Mouse (Mus musculus): Measurements from ENCODE around the gene Dnajb12.

Dnajb12 gene

DNA sequence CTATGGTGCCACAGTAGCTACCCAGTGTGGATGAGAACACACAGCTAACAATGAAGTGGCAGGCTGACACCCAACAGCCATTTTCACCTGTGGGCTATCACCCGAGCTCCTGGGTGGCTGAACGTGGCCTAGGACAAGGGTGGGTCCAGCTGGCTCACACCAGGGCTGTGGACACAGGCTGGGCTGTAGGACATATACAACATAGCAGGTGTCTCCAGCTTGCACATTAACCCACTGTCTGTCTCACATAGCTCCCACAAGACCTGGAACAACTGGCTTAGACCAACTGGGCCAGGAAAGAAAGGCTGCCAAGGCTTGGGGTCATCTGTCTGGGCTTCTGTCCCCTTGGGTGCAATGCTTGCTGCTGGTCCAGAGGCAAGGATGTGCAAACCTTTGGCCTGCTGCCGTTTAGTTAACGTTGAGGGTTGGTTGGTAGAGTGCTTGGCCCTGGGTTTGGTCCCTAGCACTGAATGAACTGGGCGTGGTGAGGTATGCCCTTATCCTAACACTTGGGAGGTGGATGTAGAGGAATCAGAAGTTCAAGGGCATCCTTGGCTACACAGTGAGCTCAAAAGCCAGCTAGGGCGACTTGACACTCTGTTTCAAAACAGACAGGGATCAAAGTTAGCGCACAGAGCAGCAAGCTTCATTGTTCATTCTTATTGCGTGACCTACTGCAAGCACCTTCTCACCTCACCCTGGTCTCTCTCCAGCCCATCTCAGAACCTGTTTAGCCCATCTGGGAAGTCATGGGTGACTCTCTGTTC lies 36.0 kb downstream of the Dnajb12 start:
- peak; percentile 28 to 74 for DNase-seq (ENCODE audit: inconsistent age in 2 of 2, low spot score in 1 of 2)

DNA sequence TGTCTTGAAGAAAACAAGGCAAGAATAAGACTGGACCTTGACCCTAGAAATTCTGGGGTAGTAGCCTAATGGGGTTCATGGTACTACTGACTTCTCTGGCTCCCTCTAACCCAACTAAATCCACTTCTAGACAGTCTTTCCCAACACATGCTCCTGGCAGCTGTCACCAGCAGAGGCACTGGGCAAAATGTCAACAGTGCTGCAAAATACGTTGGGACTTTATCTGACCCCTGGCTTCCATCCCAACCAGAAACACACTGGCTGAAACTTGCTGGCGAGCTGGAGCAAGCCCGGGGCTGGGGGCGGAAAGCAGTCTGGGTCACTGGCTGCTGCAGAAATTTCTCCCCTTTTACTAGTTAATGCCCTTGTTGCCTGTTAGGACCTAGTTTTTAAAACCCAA lies 36.8 kb downstream of the Dnajb12 start:
- DNase-seq (ENCODE audit: inconsistent age in 2 of 2, low spot score in 1 of 2) = peak; percentile 80 to 94

DNA sequence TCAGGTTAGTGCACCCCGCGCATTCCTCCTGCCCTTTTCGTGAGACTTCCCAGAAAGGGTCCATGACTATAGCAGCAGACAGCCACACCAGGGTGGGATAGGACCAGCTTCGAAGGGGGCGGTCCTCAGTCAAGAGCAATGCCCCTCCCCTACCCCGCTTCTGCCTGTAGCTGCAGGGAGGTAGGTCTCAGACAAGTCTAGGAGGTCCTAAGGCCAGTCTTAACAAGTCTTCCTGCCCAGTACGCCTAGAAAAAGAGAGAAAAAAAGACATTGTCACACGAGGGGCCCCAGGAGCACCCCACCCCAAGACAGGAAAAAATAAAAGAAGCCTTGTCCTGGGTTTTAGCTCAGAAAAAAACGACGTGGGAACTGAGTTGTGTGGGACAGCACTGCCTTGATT lies 37.3 kb downstream of the Dnajb12 start:
- peak; percentile 29 to 62 for DNase-seq (ENCODE audit: inconsistent age in 2 of 2, low spot score in 1 of 2)

DNA sequence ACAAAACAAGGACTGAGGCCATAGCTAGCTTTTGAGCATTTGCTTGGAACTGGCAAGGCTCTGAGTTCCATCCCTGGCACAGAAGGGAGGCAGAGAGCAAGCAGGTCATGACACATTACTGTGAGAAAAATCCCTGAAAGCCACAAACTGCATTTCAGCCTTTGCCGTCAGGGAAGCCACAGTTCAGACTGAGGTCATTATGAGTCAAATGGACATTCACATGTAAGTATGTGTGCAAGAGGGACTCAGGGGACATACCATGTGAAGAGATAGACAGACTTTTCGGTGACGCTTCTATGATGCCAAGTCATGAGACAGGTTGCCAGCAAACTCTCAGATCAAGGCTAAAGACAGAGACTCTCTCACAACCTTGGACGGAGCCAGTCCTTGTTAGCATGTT lies 38.8 kb downstream of the Dnajb12 start:
- peak; percentile 57 to 87 for DNase-seq (ENCODE audit: inconsistent age in 2 of 2, low spot score in 1 of 2)

DNA sequence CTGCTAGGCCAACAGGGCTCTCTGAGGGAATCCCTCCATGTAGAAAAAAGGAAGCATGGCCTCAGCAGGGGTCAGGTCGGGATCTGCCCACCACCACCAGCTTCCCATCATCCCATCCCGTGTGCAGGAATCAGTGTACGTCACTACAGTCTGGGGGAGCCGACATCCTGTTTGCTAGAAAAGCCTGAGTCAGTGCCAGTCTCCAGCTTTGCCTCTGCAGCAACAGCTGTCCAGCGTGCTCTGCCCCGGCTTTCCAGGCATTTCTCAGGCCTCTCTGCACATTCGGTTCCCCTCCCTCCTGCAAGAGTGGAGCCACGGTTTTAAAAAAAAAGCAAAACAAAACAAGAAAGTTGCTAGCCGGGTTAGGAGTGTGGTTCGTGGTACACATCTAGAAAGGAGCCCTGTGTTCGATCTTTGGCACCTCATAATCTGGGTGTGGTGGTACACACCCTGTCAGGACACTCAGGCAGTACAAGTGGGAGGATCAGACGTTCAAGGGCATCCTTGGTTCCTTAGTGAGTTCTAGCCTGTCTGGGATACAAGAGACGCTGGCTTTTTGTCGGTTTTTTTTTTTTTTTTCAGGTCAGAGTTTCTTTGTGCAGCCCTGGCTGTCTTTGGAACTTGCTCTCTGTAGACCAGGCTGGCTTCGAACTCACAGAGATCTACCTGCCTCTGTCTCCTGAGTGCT lies 40.3 kb downstream of the Dnajb12 start:
- peak; percentile 54 to 75 for DNase-seq (ENCODE audit: inconsistent age in 2 of 2, low spot score in 1 of 2)

DNA sequence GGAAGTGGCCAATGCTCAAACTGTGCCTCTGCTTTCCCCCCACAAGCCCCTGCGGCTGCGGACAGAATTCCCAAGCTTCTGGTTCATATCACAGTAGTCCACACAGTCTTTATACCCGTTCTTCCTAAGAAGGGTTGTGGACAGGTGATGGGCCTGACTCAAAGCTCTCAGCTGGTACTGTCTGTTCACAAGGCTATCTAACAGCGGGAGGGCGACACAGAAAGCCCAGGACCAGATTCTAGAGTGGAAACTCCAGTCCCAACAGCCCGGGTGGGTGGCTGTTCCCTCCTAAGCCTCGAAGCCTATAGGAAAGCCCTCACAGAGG lies 41.1 kb downstream of the Dnajb12 start:
- peak in 1 of 2 experiments; percentile 49 for DNase-seq (ENCODE audit: inconsistent age in 2 of 2, low spot score in 1 of 2)

DNA sequence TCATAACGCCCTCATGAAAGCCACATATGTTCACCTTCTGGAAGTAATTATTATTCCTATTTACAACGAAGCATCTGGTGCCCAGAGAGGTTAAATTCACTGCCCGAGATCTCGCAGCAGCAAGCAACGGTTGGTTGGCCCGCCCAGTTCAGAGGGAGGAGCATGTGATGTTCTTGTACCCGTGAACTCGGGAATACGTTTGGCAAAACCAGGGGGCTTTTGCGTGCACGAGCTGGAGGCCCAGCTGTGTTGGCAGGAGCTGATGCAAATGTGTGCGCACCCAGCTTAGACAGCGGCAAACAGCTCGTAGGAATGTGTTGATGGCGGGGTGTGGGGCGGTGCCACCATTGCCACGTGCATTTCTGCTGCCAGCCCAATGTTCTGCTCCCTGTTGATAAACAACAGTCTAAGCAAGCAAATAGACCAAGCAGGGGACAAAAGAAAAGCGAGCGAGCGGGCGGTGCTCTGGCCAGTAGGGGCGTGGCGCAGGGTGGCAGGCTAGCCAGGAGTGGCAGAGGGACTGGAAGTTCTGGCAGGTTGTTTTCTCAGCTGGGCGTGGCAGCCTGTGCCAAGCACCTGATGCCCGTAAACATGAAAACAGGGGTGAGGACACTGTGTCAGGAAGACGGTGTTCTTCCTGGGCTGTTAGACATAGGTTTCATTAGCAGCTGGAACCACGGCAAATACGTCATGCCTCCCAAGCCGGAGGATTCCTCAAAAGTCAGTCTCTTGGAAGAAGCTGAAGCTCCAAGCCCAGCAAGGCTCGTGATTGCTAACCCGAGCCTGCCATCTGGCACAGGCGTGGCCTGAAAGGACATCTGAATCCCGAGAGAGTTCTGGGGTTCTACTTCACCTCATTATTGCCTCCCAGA lies 41.7 kb downstream of the Dnajb12 start:
- DNase-seq (ENCODE audit: inconsistent age in 2 of 2, low spot score in 1 of 2) = peak; percentile 84 to 94

DNA sequence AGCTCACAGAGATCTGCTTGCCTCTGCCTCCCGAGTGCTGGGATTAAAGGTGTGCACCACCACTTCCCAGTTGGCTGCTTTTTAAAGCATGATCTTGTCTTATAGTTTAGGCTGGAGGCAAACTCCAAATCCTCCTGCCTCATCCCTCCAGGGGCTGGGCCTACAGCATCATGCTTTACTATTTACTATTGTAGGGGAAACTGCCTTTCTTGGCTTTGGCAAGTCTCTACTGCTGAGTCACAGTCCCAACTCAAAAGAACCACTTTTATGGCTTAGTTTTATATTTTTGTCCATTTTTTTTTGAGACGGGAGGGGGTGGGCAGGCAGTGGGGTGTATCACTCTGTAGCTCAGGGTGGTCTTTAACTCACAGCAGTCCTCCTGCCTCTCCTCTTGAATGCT lies 44.1 kb downstream of the Dnajb12 start:
- DNase-seq (ENCODE audit: inconsistent age in 2 of 2, low spot score in 1 of 2) = no peak

DNA sequence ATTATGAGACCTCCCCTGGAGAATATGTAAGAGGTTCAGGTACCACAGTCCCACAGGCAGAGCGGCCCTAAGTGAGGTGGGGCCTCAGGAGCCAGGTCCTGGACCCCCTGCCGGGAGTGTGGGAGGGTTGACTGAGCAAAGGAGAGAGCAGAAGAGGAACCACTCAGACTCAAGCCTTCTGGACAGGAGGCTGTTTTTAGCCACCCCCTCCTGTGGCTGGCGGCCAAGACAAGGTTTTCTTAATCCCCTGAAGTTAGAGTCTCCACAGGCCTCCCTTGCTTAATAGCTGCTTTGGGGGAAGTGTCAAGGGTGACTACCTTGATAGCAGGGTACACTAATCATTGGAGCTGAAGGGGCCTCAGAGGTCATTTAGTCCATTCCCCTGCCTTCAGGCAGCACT lies 44.9 kb downstream of the Dnajb12 start:
- no peak for DNase-seq (ENCODE audit: inconsistent age in 2 of 2, low spot score in 1 of 2)

DNA sequence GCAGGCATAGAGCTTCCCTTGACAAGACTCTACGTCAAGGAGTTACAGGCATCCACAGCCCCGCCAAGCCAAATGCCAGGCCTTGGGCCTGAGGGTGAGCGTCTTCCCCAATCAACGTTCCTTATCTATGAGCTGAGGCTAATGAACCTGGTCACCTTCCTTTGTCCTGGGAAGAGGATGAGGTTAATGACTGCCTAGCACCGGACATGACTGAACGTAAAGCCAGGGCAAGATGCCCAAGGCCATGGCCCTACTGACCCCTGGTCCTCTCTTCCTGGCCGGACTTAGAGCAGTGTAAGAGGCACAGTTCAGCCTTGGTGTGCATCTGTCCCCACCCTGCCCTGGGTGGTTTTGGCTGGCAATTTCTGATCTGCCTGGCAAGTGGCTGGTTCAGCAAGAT lies 49.8 kb downstream of the Dnajb12 start:
- peak in 1 of 2 experiments; percentile 62 for DNase-seq (ENCODE audit: inconsistent age in 2 of 2, low spot score in 1 of 2)

DNA sequence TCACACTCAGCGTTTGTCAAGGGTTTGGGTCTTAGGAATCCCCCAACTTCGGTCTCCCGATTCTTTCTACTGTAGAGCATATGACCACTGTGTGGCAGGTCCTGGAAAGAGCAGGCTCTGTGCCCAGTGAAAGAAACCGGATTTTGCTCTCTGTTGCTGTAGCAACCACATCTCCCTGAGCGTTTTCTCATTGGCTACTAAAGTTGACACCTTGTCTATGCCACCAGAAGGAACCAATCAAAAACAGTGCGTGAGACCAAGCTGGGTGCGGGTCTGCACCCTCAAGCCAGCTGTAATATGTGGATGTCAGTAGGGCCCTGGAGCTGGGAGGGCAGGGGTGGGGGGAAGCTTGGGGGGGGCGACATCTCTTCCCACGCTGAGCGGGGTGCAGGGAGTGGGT lies 51.6 kb downstream of the Dnajb12 start:
- DNase-seq (ENCODE audit: inconsistent age in 2 of 2, low spot score in 1 of 2) = no peak

DNA sequence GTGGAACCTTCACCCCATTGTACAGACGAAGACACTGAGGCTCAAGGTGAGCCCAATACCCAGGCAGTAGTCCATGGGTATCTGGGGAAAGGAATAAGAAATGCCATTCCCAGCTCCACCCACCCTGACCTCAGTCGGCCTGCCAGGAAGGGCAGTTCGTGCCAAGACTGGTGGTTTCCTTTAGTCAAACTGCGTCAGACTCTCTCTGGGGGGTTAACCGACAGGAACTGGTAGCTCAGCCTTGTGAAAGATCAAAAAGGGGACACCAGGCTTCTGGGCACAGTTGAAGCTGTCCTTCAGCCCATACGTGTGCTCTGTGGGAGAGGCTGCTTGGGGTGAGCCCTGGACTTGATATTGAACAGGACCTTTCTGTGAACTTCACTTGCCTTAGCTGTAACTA lies 53.2 kb downstream of the Dnajb12 start:
- DNase-seq (ENCODE audit: inconsistent age in 2 of 2, low spot score in 1 of 2) = peak; percentile 74 to 87

DNA sequence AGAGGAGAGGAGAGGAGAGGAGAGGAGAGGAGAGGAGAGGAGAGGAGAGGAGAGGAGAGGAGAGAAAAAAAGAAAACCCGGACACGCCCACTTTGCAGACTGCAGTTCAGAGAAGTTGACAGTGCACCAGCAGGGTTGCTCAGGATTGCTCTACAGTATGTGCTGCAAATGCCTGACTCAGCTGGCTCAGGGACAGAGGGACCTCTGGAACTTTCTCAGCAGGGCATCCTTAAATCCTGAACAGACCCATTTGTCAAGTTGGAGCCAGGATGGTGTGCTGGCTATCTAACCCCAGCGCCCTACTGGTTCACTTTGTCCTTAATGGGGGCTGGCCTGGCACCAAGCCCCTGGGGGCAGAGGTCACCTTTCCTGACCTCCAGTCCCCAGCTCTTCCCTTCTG lies 54.7 kb downstream of the Dnajb12 start:
- DNase-seq (ENCODE audit: inconsistent age in 2 of 2, low spot score in 1 of 2) = peak; percentile 70 to 82

DNA sequence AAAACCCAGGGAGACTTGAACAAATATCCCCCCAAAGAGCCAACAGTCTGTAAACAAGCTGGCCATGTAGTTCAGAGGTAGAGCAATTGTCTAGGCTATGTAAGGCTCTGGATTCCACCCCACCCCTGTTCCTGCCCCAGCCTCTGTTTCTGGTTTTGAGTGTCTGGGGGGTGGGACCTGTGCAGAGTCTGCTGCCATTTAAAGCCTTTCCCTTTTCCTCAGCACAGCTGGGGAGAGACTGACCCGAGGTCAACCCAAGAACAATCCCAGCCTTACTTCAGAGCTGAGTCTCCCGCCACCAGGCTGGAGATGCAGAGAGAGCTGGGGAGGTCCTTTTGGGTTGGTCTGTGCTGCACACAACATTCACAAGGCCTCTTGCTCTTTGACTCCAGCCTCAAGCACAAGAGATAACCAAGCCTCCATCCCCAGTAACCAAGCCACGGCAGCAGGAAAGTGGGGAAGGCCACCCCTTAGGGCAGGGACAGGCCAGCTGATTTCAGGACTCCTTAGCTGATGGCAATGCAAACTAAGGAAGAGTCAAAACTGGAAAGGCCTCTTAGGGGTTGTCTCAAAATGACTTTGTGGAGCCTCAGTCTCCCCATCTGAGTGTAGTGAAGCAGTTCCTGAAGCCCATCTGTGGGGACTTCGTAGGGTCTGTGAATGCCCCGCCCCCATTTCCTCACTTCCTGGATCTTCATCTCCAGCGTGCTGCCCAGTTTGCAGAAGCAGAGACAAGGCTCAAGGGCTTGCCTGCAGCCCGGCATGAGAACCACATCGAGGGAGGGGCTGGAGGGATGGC lies 56.9 kb downstream of the Dnajb12 start:
- DNase-seq (ENCODE audit: inconsistent age in 2 of 2, low spot score in 1 of 2) = no peak

DNA sequence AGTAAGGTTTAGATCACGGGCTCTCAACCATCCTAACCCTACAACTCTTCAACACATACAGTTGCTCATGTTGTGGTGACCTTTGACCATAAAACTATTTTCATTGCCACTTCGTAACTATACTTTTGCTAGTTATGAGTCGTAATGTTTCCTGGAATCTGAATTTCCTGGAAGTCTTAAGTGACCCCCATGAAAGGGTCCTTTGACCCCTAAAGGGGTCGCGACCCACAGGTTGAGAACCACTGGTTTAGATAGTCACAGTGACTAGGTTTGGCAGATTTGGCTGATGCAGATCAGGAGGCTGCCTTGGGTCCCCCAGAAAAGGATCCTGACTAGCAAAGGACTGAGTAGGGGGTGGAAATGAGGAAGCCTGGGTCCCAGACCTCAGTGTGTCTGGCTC lies 59.3 kb downstream of the Dnajb12 start:
- no peak for DNase-seq (ENCODE audit: inconsistent age in 2 of 2, low spot score in 1 of 2)

DNA sequence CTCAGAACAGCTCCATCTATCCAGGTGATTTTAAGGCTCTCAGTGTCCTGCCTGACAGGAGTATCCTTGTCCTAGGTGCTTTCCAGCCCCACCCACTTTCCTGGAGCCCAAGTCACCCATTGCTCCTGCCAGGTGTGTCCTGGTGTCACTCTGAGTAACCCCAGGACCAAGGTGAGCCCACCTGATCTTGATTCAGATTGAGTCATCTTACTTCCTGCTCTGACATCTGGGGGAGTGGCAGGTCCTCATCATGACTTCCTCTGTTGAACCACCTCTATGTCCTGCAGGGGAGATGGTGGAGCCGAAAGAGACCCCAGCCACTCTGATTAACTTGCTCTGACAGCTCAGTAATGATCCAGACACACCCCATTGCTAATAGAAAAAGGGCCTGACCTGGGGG lies 59.7 kb downstream of the Dnajb12 start:
- DNase-seq (ENCODE audit: inconsistent age in 2 of 2, low spot score in 1 of 2) = no peak

DNA sequence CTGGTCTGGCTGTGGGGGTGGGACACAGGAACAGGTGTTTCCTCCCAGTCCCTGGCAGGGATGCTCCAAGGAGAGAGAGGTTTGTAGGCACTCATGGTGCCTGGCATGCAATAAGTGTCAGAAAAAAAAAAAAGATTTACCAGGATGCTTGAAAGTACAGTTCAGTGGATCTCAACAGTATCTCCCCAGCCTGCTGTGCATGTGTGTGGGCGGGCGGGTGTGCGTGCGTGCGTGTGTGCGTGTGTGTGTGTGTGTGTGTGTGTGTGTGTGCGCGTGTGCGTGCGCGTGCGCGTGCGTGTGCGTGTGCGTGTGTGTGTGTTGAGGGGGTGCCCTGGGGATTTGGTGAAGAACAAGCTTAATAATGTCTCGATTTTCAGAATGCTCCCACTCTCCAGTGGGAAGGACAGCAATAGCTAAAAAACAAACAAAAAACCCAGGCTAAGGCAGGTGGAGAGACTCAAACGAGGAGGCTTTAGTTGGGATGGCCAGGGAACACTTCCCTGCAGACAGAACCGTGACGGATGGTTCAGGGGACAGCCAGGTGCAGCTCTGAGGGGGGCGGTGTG lies 63.0 kb downstream of the Dnajb12 start:
- no peak for DNase-seq (ENCODE audit: inconsistent age in 2 of 2, low spot score in 1 of 2)

DNA sequence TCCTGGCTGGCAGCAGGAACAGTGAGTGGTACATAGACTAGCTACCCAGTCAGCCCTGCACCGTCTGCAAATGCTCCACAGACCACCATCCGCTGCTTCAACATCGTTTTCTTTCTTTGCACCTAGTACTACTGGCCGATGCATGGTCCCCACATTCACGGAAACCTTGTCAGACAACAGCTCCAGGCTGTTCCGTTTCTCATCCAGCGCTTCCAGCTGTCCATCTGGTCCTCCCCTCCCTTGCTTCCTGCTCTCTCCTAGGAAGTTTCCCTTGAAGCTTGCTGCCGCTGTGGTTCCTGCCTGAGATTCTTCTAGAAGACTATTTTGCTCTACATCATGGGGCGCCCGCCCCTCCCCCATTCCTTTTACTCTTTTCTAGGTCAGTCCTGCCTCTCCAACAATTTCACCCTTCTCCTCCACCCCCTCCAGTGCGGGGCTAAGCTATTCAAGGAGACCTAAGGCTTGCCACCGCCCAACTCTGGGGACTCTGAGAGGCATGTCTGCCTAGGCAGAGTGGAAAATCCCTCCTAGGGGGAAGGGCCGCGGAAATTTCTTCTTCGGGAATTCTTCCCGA lies 63.6 kb downstream of the Dnajb12 start:
- peak; percentile 70 to 89 for DNase-seq (ENCODE audit: inconsistent age in 2 of 2, low spot score in 1 of 2)

DNA sequence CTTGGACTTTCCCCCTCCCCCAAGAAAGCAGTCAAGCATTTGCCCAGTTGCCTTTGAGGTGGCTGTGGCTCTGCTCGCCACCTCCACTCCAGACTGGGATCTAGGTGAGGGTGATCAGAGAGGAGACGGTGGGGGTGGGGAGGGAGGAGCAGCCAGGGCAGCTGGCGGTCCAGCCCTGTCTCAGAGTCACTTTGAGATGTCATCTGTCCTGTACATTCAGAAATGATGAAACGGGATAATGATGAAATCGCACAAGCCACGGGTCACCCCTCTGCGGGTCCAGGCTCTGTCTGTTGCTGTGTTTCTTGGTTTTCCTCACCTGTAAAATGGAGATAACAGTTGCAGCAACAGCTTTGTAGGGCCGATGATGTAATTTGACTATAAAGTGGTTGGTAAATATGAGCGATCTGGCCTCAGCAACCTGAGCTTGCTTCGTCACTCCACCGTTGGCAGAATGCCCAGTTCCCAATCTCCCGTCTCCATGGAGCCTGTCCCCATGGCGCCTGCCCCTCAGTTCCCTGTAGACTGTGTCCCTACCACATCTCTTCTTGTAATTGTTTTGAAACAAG lies 64.1 kb downstream of the Dnajb12 start:
- peak; percentile 91 to 95 for DNase-seq (ENCODE audit: inconsistent age in 2 of 2, low spot score in 1 of 2)

DNA sequence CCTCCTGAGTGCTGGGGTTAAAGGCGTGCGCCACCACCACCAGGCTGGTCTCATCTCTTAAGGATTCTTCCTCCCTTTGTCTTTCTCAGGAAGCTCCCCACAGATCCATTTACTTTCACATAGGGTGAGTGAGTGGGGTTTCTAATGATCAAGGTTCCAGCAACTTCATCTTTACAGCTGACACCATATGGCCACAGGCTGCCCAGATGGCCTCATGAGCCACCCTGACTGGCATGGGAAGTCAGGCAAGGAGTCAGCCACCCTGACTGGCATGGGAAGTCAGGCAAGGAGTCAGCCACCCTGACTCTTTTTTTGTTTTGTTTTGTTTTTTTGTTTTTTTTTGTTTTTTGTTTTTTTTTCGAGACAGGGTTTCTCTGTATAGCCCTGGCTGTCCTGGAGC lies 66.1 kb downstream of the Dnajb12 start:
- DNase-seq (ENCODE audit: inconsistent age in 2 of 2, low spot score in 1 of 2) = no peak

All from adrenal gland, adult (tissue).